Mouse (Mus musculus) cerebellum, adult 2 months (tissue): Measurements from ENCODE around the gene Mrgprh.

ENCODE experiments used
- CTCF ChIP-seq: fragments of 200-500 bp; IDR thresholded peaks from 2 replicates; pipeline ENCODE4 v1.5.1; 2011; ENCODE audit warnings: low read depth, mild to moderate bottlenecking, control low read depth, low read length, moderate library complexity, borderline replicate concordance; ENCODE audit not compliant: insufficient read depth
- POLR2A ChIP-seq: fragments of 200-500 bp; IDR thresholded peaks from 2 replicates; pipeline ENCODE4 v1.6.1; 2011; ENCODE audit warnings: low read length, control low read depth, borderline replicate concordance; ENCODE audit not compliant: insufficient read depth

DNA sequence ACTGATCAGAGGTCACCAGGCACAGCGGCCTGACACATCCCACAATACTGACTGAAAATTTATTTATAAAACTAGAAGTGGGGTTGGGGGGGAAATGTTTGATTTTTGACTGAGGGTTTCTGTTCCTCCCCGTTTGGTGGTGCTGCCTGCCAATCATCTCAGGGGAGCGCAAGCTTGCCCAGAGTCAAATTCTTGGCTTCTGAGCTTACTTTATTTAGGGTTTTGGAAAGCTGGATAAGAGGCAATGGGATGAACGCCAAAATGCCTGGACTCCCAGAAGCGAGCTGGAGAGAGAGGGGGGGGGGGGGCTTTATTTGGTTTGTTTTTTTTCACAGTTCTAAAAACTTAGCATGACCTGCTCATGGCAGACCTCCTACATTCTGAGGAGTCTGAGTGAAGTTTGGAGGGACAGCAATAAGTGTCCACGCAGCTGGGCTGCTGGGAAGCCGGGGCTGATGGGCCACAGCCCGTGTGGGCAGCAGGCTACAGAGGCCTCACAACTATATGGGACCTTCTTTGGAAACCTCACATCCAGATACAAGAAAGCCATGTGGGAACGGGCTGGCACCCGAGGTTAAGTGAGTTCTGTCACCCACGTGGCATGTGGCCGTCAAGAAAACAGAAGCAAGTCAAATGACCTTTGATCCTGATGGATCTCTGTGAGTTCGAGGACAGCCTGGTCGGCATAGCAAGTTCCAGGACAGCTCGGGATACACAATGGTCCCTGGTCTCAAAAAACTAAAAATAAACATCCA, 11.4 kb downstream of the Mrgprh start:
- TF ChIP-seq CTCF (no peak), POLR2A (no peak)
